Mouse (Mus musculus) bone marrow macrophage, adult 2 months (primary cell): ENCODE data around the gene Kcnq1.

Experiments used
- CTCF ChIP-seq: IDR thresholded peaks from 2 replicates; pipeline ENCODE4 v1.5.1; 2012; ENCODE audit warnings: low read depth, mild to moderate bottlenecking, low read length, moderate library complexity
- POLR2A ChIP-seq: IDR thresholded peaks from 2 replicates; pipeline ENCODE4 v1.6.1; 2012; ENCODE audit warnings: mild to moderate bottlenecking, low read depth, low read length, borderline replicate concordance

DNA sequence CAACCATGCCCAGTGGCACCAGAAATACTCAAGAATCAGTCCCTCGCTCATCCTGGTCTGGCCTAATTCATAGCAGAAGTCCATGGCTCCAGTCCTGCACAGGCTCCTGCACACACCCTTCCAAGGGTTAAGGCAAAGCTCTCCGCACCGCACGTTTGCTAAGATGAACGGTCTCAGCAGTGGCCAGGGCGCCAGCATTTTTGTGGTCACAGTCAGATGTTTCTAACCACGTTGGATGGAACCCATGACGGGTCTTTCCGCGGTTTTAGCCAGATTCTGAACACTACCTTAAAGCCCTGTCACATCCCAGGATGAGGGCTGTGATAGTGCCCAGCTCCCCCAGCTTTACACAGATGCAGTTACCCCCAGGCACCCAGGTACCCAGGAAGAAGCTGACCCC is 293.6 kb downstream of the Kcnq1 start:
- TF ChIP-seq CTCF (no peak), POLR2A (no peak)
